Mouse (Mus musculus) stomach, postnatal 0 days (tissue): ENCODE measurements around the gene Gm44511. TPM values are rescaled to one million over a fixed set of nuclear protein-coding genes. Genes with fewer than 3 reads are reported as not detected.
"Not testable (repeated sequence)": the region's sequence is repeated elsewhere in the genome, so short reads cannot be mapped to it uniquely, and the experiment has no call there.

Source experiments
- ATAC-seq: fragments of 200-750 bp; cut with Nextera tagmentation; 2 replicates; pipeline ENCODE4 v1.8.0; 2017; ENCODE audit not compliant: low FRiP score, low TSS enrichment
- DNase-seq: peaks from one replicate; pipeline ENCODE4 v3.0.0-alpha.2; 2016; ENCODE audit warnings: low spot score
- H3K27ac ChIP-seq: fragments of 300-500 bp; sonication (generic); replicated peaks from 2 replicates; pipeline ENCODE4 v1.5.1; 2014; ENCODE audit warnings: mild to moderate bottlenecking, control low read depth
- H3K27me3 ChIP-seq: fragments of 300-500 bp; sonication (generic); 2 replicates; pipeline ENCODE4 v1.6.1; 2014; ENCODE audit warnings: low read length; ENCODE audit not compliant: control insufficient read depth, insufficient read depth
- H3K36me3 ChIP-seq: fragments of 300-500 bp; sonication (generic); 2 replicates; pipeline ENCODE4 v1.6.1; 2014; ENCODE audit warnings: low read length, mixed read lengths; ENCODE audit not compliant: control insufficient read depth, insufficient read depth
- H3K4me1 ChIP-seq: fragments of 300-500 bp; sonication (generic); replicated peaks from 2 replicates; pipeline ENCODE4 v1.6.1; 2014; ENCODE audit warnings: antibody characterized with exemption; ENCODE audit not compliant: control insufficient read depth, insufficient read depth
- H3K4me2 ChIP-seq: fragments of 300-500 bp; sonication (generic); replicated peaks from 2 replicates; pipeline ENCODE4 v1.6.1; 2014; ENCODE audit warnings: low read depth, mild to moderate bottlenecking, control low read depth, moderate library complexity
- H3K4me3 ChIP-seq: fragments of 300-500 bp; sonication (generic); 2 replicates; pipeline ENCODE4 v1.5.1; 2014; ENCODE audit warnings: low read depth, low read length, control low read depth
- H3K9ac ChIP-seq: fragments of 300-500 bp; sonication (generic); 2 replicates; pipeline ENCODE4 v1.6.1; 2014; ENCODE audit warnings: mild to moderate bottlenecking, low read length, control low read depth, mixed read lengths
- H3K9me3 ChIP-seq: fragments of 300-500 bp; sonication (generic); 2 replicates; pipeline ENCODE4 v1.6.1; 2016; ENCODE audit warnings: low read length; ENCODE audit not compliant: control insufficient read depth
- CTCF ChIP-seq: IDR thresholded peaks from 2 replicates; pipeline ENCODE4 v1.5.1; 2016; ENCODE audit warnings: antibody characterized with exemption, low read depth, mild to moderate bottlenecking, moderate library complexity
- EP300 ChIP-seq: optimal IDR thresholded peaks from 2 replicates; pipeline ENCODE3; 2016; ENCODE audit warnings: antibody characterized with exemption
- WGBS: fragments of 180-500 bp; shearing (Covaris S2); extraction: QIAGEN DNeasy Blood & Tissue Kit; methylation state at CpG from one replicate; pipeline ENCODE4 v1.1.7; 2014; 5-methylcytosine and 5-hydroxymethylcytosine counted together
- polyA plus RNA-seq: library from polyadenylated mRNA; unstranded; fragments of >200 nt; fragmentation: Nextera tagmentation; extraction: Ambion mirVana; gene quantifications from 2 replicates; pipeline ENCODE4 v1.2.1, GENCODE M21; 2015

The Gm44511 gene
- polyA plus RNA-seq, 1 experiment from 2014 or later: not detected

- Histone ChIP-seq H3K4me2 (peak overlapping the region; percentile 83), H3K4me3 (peak overlapping the region; percentile 84), H3K4me1 (no peaks in the 10 kb centered on the region; the same call in 1 of the 2 replicates), H3K36me3 (no peaks in the 10 kb centered on the region), H3K27ac (peak overlapping the region; percentile 98), H3K9me3 (no peaks in the 10 kb centered on the region), H3K9ac (peak overlapping the region; percentile 90), H3K27me3 (no peaks in the 10 kb centered on the region)
- WGBS: under 1% methylated on average over 44 of the region's 44 CpGs
- DNase-seq: peak; percentile 95
- ATAC-seq: peak; percentile 83
- TF ChIP-seq CTCF (peak; percentile 41), EP300 (no peak)
Observed at GRCm38 (mm10) chr6:128842945-128843478, 16.9 kb upstream of the Gm44511 start.

- Histone ChIP-seq H3K36me3 (no peaks in the 10 kb centered on the region), H3K4me3 (peak overlapping the region; percentile 84), H3K27me3 (no peaks in the 10 kb centered on the region), H3K4me2 (peak overlapping the region; percentile 83), H3K27ac (peak overlapping the region; percentile 98), H3K4me1 (no peaks in the 10 kb centered on the region; the same call in 1 of the 2 replicates), H3K9ac (peak overlapping the region; percentile 90), H3K9me3 (no peaks in the 10 kb centered on the region)
- WGBS: under 1% methylated on average over 20 of the region's 20 CpGs
- TF ChIP-seq EP300: no peak
- TF ChIP-seq CTCF: no peak
- ATAC-seq (no peak), DNase-seq (no peak)
Observed at GRCm38 (mm10) chr6:128842356-128842944, 16.3 kb upstream of the Gm44511 start.

- Histone ChIP-seq H3K27me3 (no peaks in the 10 kb centered on the region), H3K9ac (no peak overlapping the region), H3K9me3 (no peaks in the 10 kb centered on the region), H3K4me3 (peak overlapping the region; percentile 84; the same call in 1 of the 2 replicates), H3K27ac (no peak overlapping the region), H3K4me1 (no peaks in the 10 kb centered on the region; the same call in 1 of the 2 replicates), H3K4me2 (peak overlapping the region; percentile 83), H3K36me3 (no peaks in the 10 kb centered on the region)
- ATAC-seq: no peak
- TF ChIP-seq EP300: no peak
- no peak for TF ChIP-seq CTCF
- WGBS: 43% methylated on average over 4 of the region's 4 CpGs
- no peak for DNase-seq
Observed at GRCm38 (mm10) chr6:128841327-128842089, 15.4 kb upstream of the Gm44511 start.

GRCm38 (mm10) chr6:128840669-128841068 lies 14.6 kb upstream of the Gm44511 start:
- H3K4me3 ChIP-seq, H3K9me3 ChIP-seq, DNase-seq, H3K4me1 ChIP-seq, H3K4me2 ChIP-seq, H3K27ac ChIP-seq, H3K36me3 ChIP-seq, H3K27me3 ChIP-seq, H3K9ac ChIP-seq, ATAC-seq: not testable (repeated sequence)
- 83% methylated on average over 3 of the region's 3 CpGs for WGBS

GRCm38 (mm10) chr6:128839921-128840320 lies 13.8 kb upstream of the Gm44511 start:
- Histone ChIP-seq H3K27ac (peak overlapping the region; percentile 99; the same call in 1 of the 2 replicates), H3K4me1 (no peaks in the 10 kb centered on the region; the same call in 1 of the 2 replicates), H3K4me3 (no peak overlapping the region), H3K27me3 (no peaks in the 10 kb centered on the region), H3K9ac (no peak overlapping the region), H3K4me2 (peak overlapping the region; percentile 76), H3K36me3 (no peaks in the 10 kb centered on the region), H3K9me3 (no peaks in the 10 kb centered on the region)
- ATAC-seq (peak; percentile 22; the same call in 1 of the 2 replicates), DNase-seq (peak; percentile 57)
- WGBS: 47% methylated on average over 7 of the region's 7 CpGs
- TF ChIP-seq EP300 (no peak), CTCF (no peak)
